9 mouse cellular contexts compared by ENCODE assay signal in genomic region chr19:42325894-42326293, GRCm38 (mm10).
A peak's percentile ranks its signal among the peaks of the same experiment; 100 is the strongest.
DNase-seq lines count a peak whose midpoint lies in the region; ATAC-seq and TF ChIP-seq lines count a peak whose summit lies in the region.
"Had no signal": no experiment of that assay in that cellular context is flagged by ENCODE, and none has a peak within 500 bp of the region (broad histone marks: within the 10 kb centered on the region; RNA-seq: fewer than 3 reads in every experiment).

No protein-coding gene starts in this region.

- no peak overlapping the region for H3K4me3 ChIP-seq in liver, postnatal 0 days (ENCODE audit: low read depth, low read length)
- H3K4me3 ChIP-seq in intestine, embryonic 16.5 days (ENCODE audit: low read length) = no peak overlapping the region
- H3K4me3 ChIP-seq: stomach, embryonic 15.5 days had no signal

- TF ChIP-seq EP300 in liver, postnatal 0 days (IDR thresholded peaks at IDR 0.05; ENCODE audit: low read depth) = no peak

- DNase-seq in thymus, postnatal 25 days = peak; percentile 16
- no peak for DNase-seq in thymus, postnatal 36 days
- peak; percentile 45 for DNase-seq in brain, adult 2 months (ENCODE audit: low read depth, low spot score)
- peak; percentile 78 to 88 for DNase-seq in heart, postnatal 14 days
- peak; percentile 63 for DNase-seq in liver, postnatal 0 days
- peak; percentile 80 for DNase-seq in urinary bladder, postnatal 14 days (ENCODE audit: low spot score)
- no peak for DNase-seq in cerebellum, adult 11 months

- no peaks in the 10 kb centered on the region for H3K9me3 ChIP-seq in liver, postnatal 0 days (ENCODE audit: low read length)
- H3K9me3 ChIP-seq in intestine, embryonic 16.5 days (ENCODE audit: control insufficient read depth, low read length) = no peaks in the 10 kb centered on the region
- H3K9me3 ChIP-seq: stomach, embryonic 15.5 days had no signal

- no peaks in the 10 kb centered on the region for H3K27me3 ChIP-seq in liver, postnatal 0 days (ENCODE audit: insufficient read depth, low read length)
- no peaks in the 10 kb centered on the region for H3K27me3 ChIP-seq in intestine, embryonic 16.5 days (replicated peaks; ENCODE audit: control insufficient read depth, insufficient read depth, low read length)
- H3K27me3 ChIP-seq: stomach, embryonic 15.5 days had no signal

- H3K27ac ChIP-seq in liver, postnatal 0 days (ENCODE audit: low read depth) = no peak overlapping the region
- no peak overlapping the region for H3K27ac ChIP-seq in intestine, embryonic 16.5 days (ENCODE audit: low read length)
- H3K27ac ChIP-seq: stomach, embryonic 15.5 days had no signal

- no peak for ATAC-seq in liver, postnatal 0 days
- no peak for ATAC-seq in intestine, embryonic 16.5 days

- no peaks in the 10 kb centered on the region for H3K4me1 ChIP-seq in liver, postnatal 0 days (ENCODE audit: insufficient read depth)
- H3K4me1 ChIP-seq in intestine, embryonic 16.5 days (ENCODE audit: control insufficient read depth, insufficient read depth, low read length) = no peaks in the 10 kb centered on the region
- H3K4me1 ChIP-seq: stomach, embryonic 15.5 days had no signal

- intact Hi-C loops in heart, postnatal 14 days (cut with DNase I) = no loop called here

- H3K36me3 ChIP-seq in liver, postnatal 0 days (replicated peaks; ENCODE audit: insufficient read depth, low read length) = no peaks in the 10 kb centered on the region
- H3K36me3 ChIP-seq in intestine, embryonic 16.5 days (ENCODE audit: control insufficient read depth, insufficient read depth, low read length) = no peaks in the 10 kb centered on the region
- H3K36me3 ChIP-seq: stomach, embryonic 15.5 days had no signal

- 11% methylated on average over 11 of the region's 11 CpGs for WGBS in liver, postnatal 0 days (ENCODE audit: insufficient replicate concordance)
- 7% methylated on average over 11 of the region's 11 CpGs for WGBS in intestine, embryonic 16.5 days

- no peak overlapping the region for H3K9ac ChIP-seq in liver, postnatal 0 days (replicated peaks)
- H3K9ac ChIP-seq in intestine, embryonic 16.5 days (ENCODE audit: low read depth, low read length) = no peak overlapping the region
- H3K9ac ChIP-seq: stomach, embryonic 15.5 days had no signal

- TF ChIP-seq CTCF in liver, postnatal 0 days (IDR thresholded peaks at IDR 0.05; ENCODE audit: low read depth) = no peak

- H3K4me2 ChIP-seq in liver, postnatal 0 days (ENCODE audit: low read depth, low read length) = no peak overlapping the region
- H3K4me2 ChIP-seq in intestine, embryonic 16.5 days (ENCODE audit: low read depth, low read length) = no peak overlapping the region
- H3K4me2 ChIP-seq: stomach, embryonic 15.5 days had no signal

Comparison
In these comparisons a context has a peak if more than half of its experiments do, and no peak if none do; other contexts are left out.
1. DNase-seq: peak in thymus, postnatal 25 days (single experiment), brain, adult 2 months (single experiment), heart, postnatal 14 days (2 of 2), liver, postnatal 0 days (single experiment) and urinary bladder, postnatal 14 days (single experiment); none in thymus, postnatal 36 days (0 of 2) and cerebellum, adult 11 months (single experiment).